Mouse (Mus musculus): ENCODE data around the gene Pop5.
A peak's percentile ranks its signal among the peaks of the same experiment; 100 is the strongest.

The Pop5 gene

DNA sequence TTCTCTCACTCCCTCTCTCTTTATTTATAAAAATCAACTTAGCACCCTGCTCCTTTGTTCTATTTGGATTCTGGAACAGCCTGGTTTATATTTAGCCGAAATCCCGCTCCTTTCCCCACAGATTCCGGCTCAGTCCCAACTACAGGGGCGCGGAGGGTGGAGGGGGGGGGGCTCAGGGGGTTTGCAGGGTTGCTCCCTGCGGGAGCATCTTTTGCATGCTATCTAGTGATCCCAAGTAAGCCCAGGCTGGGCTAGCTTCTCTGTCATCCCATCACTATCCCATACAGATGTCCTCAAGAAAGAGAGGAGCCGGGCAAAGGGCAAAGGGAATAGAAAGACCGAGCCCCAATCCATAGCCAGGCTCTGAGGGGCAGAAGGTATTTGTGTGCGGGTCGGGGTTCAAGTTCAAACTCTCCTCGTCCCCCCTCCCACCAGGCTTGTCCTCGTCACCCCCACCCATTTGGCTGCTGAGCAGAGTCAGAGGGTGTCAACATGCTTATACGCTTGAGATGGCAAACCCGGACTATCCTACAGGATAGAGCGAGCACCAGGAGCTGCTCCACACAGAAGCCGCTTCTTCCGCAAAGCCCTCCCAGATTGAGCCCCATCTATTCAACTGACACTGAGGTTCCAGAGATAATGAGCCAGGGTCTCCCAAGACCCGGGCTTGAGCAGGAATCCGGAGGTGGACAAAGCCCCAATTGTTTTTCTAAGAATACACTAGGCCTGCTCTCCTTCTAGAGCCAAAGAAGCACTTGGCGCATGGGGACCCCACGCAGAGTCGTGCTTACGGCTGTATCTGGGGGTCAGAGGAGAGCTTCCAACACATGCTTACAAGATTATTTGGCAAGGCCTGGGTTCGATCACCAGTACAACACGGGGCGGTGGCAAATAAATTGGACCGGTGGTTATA is 20.1 kb upstream of the Pop5 start:
- no peak for DNase-seq

DNA sequence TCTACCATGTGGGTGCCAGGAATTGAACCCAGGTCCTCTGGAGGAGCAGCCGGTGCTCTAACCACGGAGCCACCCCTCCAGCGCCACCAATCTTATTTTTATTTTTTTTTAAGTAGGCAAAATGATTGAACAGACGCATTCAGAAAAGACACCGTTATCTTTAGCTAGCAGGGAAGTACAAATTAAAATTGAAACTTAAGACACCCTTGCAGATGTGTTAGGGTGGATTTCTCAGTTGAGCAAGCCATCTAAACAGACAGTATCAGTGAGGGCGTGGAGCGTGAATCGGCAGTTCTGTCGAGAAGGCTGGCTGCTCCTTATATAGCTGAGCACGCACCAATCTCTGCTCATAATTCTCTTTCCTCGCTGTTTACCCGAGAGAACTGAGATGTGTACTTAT is 17.6 kb upstream of the Pop5 start:
- DNase-seq: no peak

DNA sequence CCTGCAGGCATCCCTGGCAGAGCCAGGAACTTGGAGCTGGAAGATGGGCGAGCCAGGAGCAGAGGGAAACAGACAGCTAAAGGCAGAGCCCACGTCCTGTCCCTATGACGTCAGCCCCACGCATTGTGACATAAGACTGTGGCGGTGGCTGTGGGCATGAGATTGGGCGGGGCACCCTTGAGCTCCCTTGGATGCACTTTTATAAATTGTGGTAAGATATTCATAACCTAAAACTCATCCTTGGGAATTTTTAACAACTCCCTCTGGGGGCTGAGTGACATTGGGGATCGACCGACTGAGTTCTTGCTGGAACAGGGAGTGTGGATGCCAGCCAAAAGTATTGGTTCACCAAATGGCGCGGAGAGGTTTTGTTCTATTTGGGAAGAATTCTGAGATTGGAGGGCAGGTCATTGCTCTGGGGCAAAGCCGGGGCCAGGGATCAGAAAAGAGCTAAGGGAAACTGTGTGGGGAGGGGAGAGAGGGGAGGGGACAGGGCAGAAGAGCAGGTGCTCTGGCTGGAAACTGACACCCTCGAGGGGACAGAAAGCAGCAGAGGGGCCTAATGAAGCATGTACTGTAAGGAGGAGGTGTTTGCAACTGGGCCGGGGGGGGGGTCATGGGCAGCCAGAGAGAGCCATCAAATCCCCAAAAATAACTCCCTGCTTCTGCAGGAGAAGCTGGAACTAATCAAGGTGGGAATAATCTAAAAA is 14.6 kb upstream of the Pop5 start:
- DNase-seq: no peak

DNA sequence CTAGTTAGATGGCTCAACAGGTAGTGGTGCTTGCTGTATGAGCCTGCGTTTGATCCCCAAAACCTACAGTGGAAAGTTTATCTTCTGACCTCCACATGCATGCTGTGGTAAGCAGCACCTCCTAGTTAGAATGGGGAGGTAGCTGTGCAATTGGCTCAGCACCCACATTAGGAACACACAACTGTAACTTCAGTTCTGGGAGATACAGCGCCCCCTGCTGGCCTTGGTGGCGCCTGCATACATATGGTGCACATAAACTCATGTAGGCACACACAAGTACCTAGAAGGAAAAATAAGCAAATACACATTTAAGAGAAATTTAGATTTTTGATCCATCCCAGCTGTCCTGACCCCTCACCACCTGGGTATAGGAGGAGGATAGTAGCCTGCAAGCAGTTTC is 13.2 kb upstream of the Pop5 start:
- DNase-seq: no peak

DNA sequence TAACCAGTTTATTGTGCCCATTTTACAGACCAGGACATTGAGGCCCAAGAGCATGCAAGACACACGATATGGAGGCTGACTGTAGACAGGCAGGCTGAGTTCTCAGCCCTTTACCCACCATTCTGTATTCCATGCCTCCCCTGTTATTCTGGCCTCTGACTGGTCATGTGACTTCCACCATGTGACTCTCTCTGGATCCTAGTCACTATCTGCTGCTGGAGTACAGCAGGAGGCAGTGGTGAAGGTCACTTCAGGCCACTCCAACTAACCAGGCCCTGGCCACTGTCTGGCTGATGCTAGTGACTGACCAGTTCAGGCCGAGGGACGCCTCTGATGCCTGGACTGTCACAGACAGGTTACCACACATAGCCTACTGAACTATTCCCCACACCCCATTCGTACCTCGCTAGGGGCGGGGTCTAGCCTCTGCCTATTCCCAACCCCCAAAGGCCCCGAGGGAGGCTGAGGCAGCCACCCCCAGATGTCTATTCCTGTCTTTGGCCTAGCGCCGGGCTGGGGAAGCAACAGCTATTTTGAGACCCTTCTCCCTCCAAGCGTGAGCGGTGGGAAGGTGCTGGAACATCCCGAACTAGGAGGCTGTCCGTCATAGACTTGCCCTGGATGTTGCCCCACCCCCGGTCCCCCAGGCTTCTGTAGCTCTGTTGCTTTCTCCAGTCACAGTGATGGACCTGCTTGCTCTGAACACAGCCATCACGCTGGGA is 4.6 kb upstream of the Pop5 start:
- DNase-seq: no peak

DNA sequence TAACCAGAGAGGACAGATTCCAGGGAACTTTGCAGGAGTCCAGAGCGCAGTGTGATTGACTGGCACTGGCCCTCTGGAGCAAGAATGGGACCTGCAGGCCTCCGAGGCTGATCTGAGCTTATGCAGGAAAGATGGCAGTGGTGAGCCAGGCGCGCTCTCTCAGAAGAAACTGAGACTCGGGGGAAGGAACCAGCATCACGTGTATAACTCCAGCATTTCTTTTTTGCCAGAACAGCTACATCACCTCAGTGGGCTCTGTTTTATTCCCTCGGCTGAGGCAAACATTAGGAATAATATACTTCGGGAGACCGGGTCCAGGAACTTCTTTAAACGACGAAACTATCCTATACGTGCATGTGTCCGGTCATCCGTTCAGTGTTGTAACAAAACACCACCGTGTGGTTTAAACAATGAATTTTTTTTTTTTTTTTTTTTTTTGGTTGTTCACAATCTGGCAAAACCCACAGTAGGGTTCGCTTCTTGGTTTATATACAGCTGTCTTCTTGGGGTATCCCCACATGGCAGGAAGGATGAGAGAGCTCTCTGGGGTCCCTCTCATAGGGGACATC is 4.0 kb upstream of the Pop5 start:
- DNase-seq: no peak

DNA sequence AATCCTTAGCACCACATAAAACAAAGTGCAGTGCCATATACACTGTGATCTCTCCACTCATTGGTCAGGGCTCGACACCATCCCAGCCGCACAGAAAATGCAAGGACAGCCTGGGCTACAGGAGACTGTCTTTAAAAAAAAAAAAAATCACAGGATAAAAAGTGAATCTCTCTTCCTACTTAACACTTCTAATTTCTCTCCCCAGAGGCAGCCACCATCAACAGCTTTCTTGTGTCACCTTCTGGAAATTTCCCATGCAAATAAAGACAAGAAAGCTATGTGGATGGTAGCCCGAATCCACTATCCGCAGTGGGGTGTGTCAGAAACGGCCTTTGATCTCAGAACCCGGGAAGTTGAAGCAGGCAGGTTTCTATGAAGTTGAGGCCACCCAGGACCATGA is 3.1 kb upstream of the Pop5 start:
- no peak for DNase-seq

DNA sequence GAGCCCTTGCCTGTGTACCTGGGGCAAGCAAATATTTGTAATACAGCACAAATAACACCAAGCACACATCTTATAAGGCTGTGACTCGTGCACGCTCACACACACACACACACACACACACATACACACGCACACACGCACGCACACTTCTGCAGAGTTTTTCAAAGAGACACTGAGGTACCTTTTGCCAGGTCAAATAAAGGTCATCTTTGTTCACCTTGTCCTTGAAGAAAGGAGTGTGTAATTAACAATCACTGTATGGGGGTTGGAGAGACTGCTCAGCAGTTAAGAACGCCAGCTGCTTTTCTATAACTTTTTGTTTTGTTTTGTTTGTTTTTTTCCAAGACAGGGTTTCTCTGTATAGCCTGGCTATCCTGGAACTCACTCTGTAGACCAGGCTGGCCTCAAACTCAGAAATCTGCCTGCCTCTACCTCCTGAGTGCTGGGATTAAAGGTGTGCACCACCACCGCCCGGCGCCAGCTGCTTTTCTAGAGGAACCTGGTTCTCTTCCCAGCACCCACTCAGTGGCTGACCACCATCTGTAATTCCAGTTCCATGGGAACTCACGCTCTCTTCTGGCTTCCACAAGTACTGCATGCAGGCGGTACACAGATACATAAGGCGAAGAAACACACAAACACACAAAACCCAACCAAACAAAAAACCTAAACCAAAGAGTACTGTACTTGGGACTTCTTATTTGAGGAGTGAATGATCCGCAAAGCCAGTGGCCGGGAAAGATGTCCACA is 2.4 kb upstream of the Pop5 start:
- DNase-seq: no peak

DNA sequence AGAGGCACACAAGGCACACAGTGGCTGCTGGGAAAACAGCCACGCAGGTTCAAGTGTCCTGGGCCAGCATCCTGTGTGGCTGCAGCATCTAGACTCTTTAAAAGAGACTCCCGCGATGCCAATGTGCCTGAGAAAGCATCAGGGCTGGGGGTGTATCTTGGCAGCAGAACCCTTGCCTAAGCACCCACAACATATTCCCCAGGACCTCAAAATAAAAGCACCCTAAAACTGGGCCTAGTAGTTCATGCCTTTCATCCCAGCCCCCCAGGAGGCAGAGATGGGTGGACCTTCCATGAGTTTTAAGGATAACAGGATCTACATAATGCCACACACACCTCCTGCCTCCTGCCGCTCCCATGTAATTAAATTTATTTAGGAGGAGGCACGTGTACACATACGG is 1.1 kb upstream of the Pop5 start:
- DNase-seq: no peak

DNA sequence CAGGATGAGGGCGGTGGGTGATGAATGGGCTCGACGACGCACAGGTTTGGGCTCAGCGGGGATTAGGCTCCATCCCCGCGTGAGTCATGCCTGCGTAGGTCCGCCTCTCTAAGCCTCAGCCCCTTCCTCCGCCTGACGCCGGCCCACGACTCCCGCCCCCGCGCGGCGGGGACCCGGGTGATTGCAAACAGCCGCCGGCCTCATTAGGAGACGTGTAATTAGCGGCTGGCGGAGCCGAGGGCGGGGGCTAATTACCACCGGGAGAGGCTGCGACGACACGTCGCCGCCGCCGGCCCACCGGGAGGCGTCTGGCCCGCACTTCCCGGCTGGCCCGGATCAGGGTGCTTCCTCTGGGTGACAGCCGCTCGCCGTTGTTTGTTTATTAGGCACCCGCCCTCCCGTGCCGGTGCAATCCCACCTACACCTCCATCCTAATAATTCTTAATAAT is 289 bp upstream of the Pop5 start:
- peak; percentile 47 for DNase-seq

DNA sequence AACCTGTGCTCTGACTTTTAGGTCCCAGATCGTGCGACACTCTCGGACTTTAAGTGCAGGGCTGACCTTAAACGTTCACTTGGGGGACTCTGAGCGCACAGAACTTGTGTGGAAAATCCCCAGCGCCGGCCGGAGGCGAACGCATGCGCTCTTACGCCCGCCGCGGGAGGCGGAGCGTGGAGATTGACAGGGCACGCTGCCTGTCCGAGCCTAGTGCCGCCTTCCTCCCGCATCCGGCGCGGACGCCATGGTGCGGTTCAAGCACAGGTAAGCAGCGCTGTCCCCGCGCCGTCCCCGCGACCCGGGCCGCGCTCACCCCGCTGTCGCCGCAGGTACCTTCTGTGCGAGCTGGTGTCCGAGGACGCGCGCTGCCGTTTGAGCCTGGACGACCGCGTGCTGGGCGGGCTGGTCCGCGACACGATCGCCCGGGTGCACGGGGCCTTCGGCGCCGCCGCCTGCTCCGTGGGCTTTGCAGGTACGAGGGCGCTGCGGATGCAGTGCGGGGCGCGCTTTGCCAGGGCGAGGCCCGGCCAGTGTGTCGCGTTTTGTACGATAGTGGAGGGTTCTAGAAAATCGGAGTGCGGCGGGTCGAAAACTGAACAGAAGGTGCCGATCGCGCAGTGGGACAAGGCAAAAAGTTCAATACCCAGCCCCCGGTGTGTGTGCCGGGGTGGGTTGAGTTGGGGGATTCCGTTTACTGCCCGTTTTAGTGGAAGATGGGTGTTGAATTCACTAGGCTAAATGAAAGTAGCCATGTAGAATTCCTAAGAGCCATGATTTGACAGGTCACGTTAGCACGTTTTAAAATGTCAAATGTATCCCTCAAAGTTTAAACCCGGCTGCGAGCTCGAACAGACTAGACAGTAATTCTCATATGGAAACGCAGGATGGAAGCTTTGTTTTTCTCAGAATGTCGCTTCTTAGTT is 2.4 kb downstream of the Pop5 start:
- DNase-seq: peak; percentile 95

DNA sequence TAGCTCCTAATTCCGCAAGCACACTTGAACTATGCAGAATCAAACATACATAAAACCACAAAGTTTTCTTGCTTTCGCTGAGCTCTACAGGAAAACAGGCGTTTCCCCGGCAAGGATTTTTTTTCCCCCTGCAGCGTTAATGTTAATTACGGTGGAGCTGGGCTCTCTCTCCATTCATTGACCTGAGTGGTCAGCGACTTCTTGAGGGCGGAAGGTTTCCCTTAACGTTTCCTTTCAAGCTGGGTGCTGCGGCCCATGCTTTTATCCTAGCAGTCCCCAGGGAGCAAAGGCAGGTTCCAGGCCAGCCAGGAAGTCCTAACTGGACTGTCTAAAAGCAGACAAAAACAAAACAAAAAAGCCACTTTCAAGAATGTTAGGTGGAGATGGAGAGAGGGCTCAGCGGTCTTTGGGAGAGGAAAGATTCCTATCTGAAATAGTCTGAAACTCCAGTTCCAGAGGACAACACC is 3.1 kb downstream of the Pop5 start:
- no peak for DNase-seq

DNA sequence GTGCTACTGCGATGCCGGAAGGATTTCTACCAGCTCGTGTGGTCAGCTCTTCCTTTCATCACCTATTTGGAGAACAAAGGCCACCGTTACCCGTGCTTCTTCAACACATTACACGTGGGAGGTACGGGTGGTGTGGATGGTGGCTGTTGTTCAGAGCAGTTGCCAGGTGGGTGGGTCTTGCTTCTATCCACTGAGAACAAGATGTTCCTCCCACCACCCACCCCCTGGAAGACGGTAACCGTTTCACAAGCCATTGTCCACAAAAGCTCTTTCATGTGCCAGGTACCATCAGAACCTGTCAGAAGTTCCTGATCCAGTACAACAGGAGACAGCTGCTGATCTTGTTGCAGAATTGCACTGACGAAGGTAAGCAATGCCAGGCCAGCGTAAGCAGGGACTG is 4.6 kb downstream of the Pop5 start:
- no peak for DNase-seq

DNA sequence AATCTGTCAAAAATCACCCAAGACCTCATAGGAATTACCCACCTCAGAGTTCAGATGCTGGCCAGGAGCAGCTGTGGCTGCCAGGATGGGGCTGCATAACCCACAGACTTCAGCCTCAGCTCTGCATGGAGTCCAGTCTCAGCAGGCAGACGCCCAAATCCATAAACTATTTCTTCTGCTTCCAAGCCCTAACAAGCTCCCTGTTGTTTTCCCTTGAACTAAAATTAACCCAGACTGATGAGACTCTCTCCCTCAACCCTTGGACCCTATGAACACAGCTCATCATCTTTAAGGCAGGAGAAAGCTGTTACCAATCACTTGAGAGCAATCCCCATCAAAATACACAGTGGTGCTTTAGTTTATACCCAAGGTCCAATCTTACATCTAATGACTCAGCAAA is 19.8 kb downstream of the Pop5 start:
- no peak for DNase-seq

DNA sequence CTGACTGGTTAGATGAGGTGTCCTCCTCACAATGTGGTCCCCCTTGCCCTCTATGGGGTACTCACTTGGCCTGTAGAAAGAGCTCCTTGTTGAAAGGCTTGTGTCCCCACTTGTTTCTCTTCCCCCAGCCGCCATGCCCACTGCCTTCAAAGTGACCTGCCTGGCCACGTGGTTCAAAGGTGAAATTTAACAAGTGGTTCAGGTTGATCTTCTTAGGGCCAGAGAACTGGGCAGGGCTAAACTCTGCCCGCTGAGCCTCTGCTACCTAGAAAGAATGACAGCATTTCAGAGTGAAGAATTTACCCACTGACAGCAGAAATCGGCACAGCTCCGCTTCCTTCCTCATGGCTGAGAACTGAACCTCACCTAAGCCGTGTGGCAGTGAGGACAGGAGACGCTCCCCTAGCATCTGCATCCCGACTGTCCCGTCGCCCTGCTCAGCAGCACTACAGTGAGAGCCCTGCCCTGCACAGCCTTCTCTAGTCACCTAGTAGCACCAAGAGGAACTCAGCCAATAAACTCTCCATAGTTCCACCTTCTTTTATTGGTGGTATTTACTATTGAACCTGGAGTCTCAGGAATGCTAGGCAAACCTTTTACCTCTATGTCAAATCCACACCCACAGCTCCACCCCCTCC is 21.4 kb downstream of the Pop5 start:
- DNase-seq: no peak

DNA sequence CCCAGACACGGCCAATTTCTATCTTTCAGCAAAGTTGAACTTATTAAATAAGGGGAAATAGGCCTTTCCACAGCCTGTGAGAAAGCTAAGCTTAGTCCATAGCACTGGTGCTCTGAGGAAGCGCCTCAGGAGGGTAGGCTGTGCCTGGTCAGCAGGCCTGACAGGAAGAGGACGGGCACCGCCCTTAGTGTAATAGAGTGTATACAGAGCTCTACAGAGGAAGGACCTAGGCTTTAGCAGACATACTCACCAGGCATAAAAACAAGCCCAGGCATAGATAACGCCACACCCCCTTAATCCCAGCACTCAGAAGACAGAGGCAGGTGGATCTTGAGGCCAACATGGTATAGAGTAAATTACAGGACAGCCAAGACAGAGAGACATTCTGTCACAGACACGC is 24.7 kb downstream of the Pop5 start:
- DNase-seq: no peak

DNA sequence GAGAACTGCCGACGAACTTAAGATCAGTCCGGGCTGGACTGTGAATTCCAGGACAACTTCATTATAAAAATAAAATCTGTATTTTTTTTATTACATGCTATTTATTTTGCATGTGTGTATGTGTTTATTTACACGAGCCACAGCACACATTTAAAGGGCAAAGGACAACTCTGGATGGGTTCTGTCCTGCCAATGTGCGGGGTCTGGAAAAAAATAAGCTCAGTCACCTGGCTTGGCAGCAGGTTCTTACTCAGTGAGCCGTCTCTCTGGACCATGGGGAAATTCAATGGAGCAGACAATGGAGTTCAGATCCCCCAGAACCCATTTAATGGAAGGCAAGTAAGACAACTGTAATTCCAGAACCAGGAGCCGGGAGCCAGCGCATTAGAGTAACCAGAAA is 25.5 kb downstream of the Pop5 start:
- no peak for DNase-seq

DNA sequence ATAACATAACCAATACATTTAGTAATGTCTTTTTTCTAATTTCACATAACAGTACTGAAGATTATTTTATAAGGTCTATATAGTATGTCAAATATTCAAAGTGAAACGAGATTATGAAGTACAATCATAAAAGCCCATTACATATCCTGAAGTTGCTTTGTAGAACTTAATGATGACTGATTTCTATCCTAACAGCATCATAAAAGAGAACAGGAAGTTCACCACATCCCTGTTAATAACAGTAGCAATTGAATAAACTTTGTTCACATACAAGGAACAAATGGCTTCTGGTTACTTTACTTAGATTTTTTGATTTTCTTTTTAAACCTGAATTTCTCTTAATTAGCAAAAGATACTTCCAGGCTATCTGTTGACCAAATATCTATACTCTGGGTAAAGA is 26.2 kb downstream of the Pop5 start:
- no peak for DNase-seq

DNA sequence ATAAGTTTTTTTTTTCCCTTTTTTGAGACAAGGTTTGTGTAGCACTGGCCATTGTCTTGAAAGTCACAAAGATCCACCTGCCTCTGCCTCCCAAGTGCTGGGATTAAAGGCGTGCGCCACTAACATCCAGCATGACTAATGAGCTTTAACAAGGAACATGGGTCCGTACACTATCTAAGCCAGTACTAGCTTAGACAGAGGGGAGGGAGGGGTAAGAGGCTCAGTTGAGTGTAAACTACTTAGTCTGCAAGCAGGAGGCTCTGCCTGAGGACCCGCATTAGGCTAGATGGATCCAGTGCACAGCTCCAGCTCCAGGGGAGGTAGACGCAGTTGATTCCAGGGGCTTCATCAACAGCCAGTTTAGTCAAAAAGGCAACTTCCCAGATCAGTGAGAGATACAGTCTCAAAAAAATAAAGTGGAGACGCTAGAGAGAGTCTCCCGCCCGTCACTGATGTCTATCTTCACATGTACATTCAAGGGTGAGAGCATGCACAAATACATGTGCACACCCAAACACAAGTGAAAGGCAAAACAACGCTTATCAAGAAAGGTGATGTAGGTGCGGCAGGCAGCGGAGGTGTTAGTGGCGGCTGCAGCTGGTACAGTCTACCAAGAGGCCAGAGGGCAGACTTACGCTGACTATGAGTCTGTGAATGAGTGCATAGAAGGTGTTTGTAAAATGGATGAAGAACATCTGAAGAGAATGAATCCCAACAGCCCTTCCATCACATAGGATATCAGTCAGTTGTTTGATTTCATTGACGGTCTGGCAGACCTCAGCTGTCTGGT is 27.1 kb downstream of the Pop5 start:
- DNase-seq: no peak

DNA sequence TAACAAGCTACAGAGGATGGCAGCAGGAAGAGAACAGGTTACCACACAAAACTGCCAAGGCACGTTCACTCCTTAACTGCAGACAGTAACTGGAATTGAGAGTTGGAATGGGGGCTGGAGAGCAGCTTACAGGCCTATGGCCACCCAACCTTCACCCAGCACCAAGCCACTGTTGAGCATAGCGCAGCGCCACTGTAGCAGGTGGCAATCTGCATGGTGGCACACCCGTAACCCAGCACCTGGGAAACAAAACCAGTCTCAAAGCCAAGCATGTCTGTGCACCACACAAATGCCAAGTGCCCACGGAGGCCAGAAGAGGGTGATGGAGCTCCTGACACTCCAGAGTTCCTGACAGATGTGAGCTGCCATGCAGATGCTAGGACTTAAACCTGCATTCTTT is 30.7 kb downstream of the Pop5 start:
- DNase-seq: no peak
